Mouse (Mus musculus) heart, embryonic 11.5 days (tissue): ENCODE results near the gene Sf3a2. TPM values are rescaled to one million over a fixed set of nuclear protein-coding genes. Genes with fewer than 3 reads are reported as not detected.
A peak's percentile ranks its signal among the peaks of the same experiment; 100 is the strongest.

ENCODE experiments used
- ATAC-seq: fragments of 200-750 bp; cut with Nextera tagmentation; replicated peaks from 2 replicates; pipeline ENCODE4 v1.8.0; 2017; ENCODE audit warnings: moderate library complexity; ENCODE audit not compliant: insufficient number of reproducible peaks, low FRiP score, low TSS enrichment
- H3K27ac ChIP-seq: fragments of 300-500 bp; sonication (generic); 2 replicates; pipeline ENCODE4 v1.5.1; 2014; ENCODE audit warnings: mild to moderate bottlenecking, low read depth, low read length
- H3K27me3 ChIP-seq: fragments of 300-500 bp; sonication (generic); 2 replicates; pipeline ENCODE4 v1.6.1; 2014; ENCODE audit warnings: mild to moderate bottlenecking, low read length, mixed read lengths; ENCODE audit not compliant: control insufficient read depth, insufficient read depth
- H3K36me3 ChIP-seq: fragments of 300-500 bp; sonication (generic); 2 replicates; pipeline ENCODE4 v1.6.1; 2014; ENCODE audit warnings: mild to moderate bottlenecking, low read length, moderate library complexity, mixed read lengths; ENCODE audit not compliant: control insufficient read depth, insufficient read depth
- H3K4me1 ChIP-seq: fragments of 300-500 bp; sonication (generic); 2 replicates; pipeline ENCODE4 v1.6.1; 2014; ENCODE audit warnings: low read length; ENCODE audit not compliant: control insufficient read depth, insufficient read depth
- H3K4me2 ChIP-seq: fragments of 300-500 bp; sonication (generic); 2 replicates; pipeline ENCODE4 v1.6.1; 2014; ENCODE audit warnings: mild to moderate bottlenecking, moderate library complexity
- H3K4me3 ChIP-seq: fragments of 300-500 bp; sonication (generic); 2 replicates; pipeline ENCODE4 v1.5.1; 2014; ENCODE audit warnings: low read depth, low read length
- H3K9ac ChIP-seq: fragments of 300-500 bp; sonication (generic); 2 replicates; pipeline ENCODE4 v1.6.1; 2014; ENCODE audit warnings: mild to moderate bottlenecking, low read depth, low read length, moderate library complexity
- H3K9me3 ChIP-seq: fragments of 300-500 bp; sonication (generic); replicated peaks from 2 replicates; pipeline ENCODE4 v1.6.1; 2016; ENCODE audit warnings: low read length; ENCODE audit not compliant: control insufficient read depth
- WGBS: fragments of 180-500 bp; shearing (Covaris S2); extraction: QIAGEN DNeasy Blood & Tissue Kit; methylation state at CpG from one replicate; pipeline ENCODE4 v1.1.7; 2014; ENCODE audit not compliant: insufficient replicate concordance; 5-methylcytosine and 5-hydroxymethylcytosine counted together
- polyA plus RNA-seq: library from polyadenylated mRNA; unstranded; fragments of >200 nt; fragmentation: Nextera tagmentation; extraction: Ambion mirVana; gene quantifications from 2 replicates; pipeline ENCODE4 v1.2.1, GENCODE M21; 2014

The Sf3a2 gene
- polyA plus RNA-seq, 1 experiment from 2014 or later, result 68.6 TPM

GRCm38 (mm10) chr10:80839848-80840247, 41.9 kb downstream of the Sf3a2 start:
- Histone ChIP-seq H3K4me1 (peaks cover 38% of the 10 kb centered on the region), H3K9ac (no peak overlapping the region), H3K27ac (no peak overlapping the region), H3K4me2 (no peak overlapping the region), H3K9me3 (no peaks in the 10 kb centered on the region), H3K27me3 (peaks cover 69% of the 10 kb centered on the region), H3K36me3 (no peaks in the 10 kb centered on the region), H3K4me3 (no peak overlapping the region)
- ATAC-seq, result no peak
- WGBS, result 53% methylated on average over 6 of the region's 6 CpGs

GRCm38 (mm10) chr10:80841685-80842084, 43.7 kb downstream of the Sf3a2 start:
- H3K9ac ChIP-seq, result no peak overlapping the region
- H3K4me3 ChIP-seq, result no peak overlapping the region
- peaks cover 67% of the 10 kb centered on the region for H3K27me3 ChIP-seq
- peaks cover 26% of the 10 kb centered on the region for H3K4me1 ChIP-seq
- no peaks in the 10 kb centered on the region for H3K36me3 ChIP-seq
- no peaks in the 10 kb centered on the region for H3K9me3 ChIP-seq
- no peak overlapping the region for H3K27ac ChIP-seq
- 80% methylated on average over 2 of the region's 2 CpGs for WGBS
- no peak for ATAC-seq
- H3K4me2 ChIP-seq, result no peak overlapping the region

GRCm38 (mm10) chr10:80842334-80842733, 44.3 kb downstream of the Sf3a2 start:
- Histone ChIP-seq H3K4me1 (peaks cover 19% of the 10 kb centered on the region), H3K27me3 (peaks cover 62% of the 10 kb centered on the region), H3K9ac (no peak overlapping the region), H3K36me3 (no peaks in the 10 kb centered on the region), H3K9me3 (no peaks in the 10 kb centered on the region), H3K4me2 (no peak overlapping the region), H3K27ac (no peak overlapping the region), H3K4me3 (no peak overlapping the region)
- WGBS, result 79% methylated on average over 15 of the region's 15 CpGs
- no peak for ATAC-seq

GRCm38 (mm10) chr10:80843087-80843930, 45.3 kb downstream of the Sf3a2 start:
- H3K4me2 ChIP-seq, result peak overlapping the region; percentile 79
- no peaks in the 10 kb centered on the region for H3K9me3 ChIP-seq
- peaks cover 11% of the 10 kb centered on the region for H3K4me1 ChIP-seq
- peaks cover 59% of the 10 kb centered on the region for H3K27me3 ChIP-seq
- 7% methylated on average over 32 of the region's 32 CpGs for WGBS
- H3K9ac ChIP-seq, result peak overlapping the region; percentile 64
- no peaks in the 10 kb centered on the region for H3K36me3 ChIP-seq
- ATAC-seq, result 0 out of 2 replicates have a peak, but pooled peaks have one; percentile 31
- no peak overlapping the region for H3K27ac ChIP-seq
- H3K4me3 ChIP-seq, result peak overlapping the region; percentile 47

- Histone ChIP-seq H3K36me3 (no peaks in the 10 kb centered on the region), H3K4me1 (peaks cover 10% of the 10 kb centered on the region), H3K4me3 (peak within 1 kb of the TSS; percentile 47), H3K27me3 (peaks cover 55% of the 10 kb centered on the region), H3K27ac (no peak within 1 kb of the TSS), H3K4me2 (peak within 1 kb of the TSS; percentile 79), H3K9ac (peak within 1 kb of the TSS; percentile 64), H3K9me3 (no peaks in the 10 kb centered on the region)
- 6% methylated on average over 40 of the region's 51 CpGs for WGBS
- no peak for ATAC-seq
These were observed 46.0 kb downstream of the Sf3a2 start, which contains the start of gene Lingo3 for GRCm38 (mm10) chr10:80843931-80844547. TSS of gene Lingo3 (minus strand) at chr10:80844039.

- no peak for ATAC-seq
- no peak overlapping the region for H3K4me3 ChIP-seq
- H3K27me3 ChIP-seq, result peaks cover 53% of the 10 kb centered on the region
- peaks cover 10% of the 10 kb centered on the region for H3K4me1 ChIP-seq
- no peak overlapping the region for H3K4me2 ChIP-seq
- H3K36me3 ChIP-seq, result no peaks in the 10 kb centered on the region
- no peak overlapping the region for H3K9ac ChIP-seq
- WGBS, result 57% methylated on average over 8 of the region's 8 CpGs
- H3K9me3 ChIP-seq, result no peaks in the 10 kb centered on the region
- no peak overlapping the region for H3K27ac ChIP-seq
These were observed 47.2 kb downstream of the Sf3a2 start for GRCm38 (mm10) chr10:80845055-80845693.

GRCm38 (mm10) chr10:80845732-80846131, 47.7 kb downstream of the Sf3a2 start:
- Histone ChIP-seq H3K9ac (no peak overlapping the region), H3K27ac (no peak overlapping the region), H3K4me2 (no peak overlapping the region), H3K36me3 (no peaks in the 10 kb centered on the region), H3K9me3 (no peaks in the 10 kb centered on the region), H3K27me3 (peaks cover 51% of the 10 kb centered on the region), H3K4me1 (peaks cover 10% of the 10 kb centered on the region), H3K4me3 (no peak overlapping the region)
- WGBS, result 79% methylated on average over 12 of the region's 12 CpGs
- no peak for ATAC-seq

GRCm38 (mm10) chr10:80848571-80848970, 50.6 kb downstream of the Sf3a2 start:
- WGBS, result 10% methylated on average over 10 of the region's 10 CpGs

More at GRCm38 (mm10) chr10:80848571-80848970, 50.6 kb downstream of the Sf3a2 start:
- H3K27me3 ChIP-seq, result peaks cover 28% of the 10 kb centered on the region
- H3K9me3 ChIP-seq, result no peaks in the 10 kb centered on the region
- H3K27ac ChIP-seq, result peak overlapping the region; percentile 10; the same call in 1 of the 2 replicates
- ATAC-seq, result no peak
- no peak overlapping the region for H3K4me2 ChIP-seq
- H3K9ac ChIP-seq, result no peak overlapping the region
- H3K4me1 ChIP-seq, result peaks cover 10% of the 10 kb centered on the region
- H3K4me3 ChIP-seq, result no peak overlapping the region
- H3K36me3 ChIP-seq, result peaks cover 13% of the 10 kb centered on the region
